Comparison of ENCODE assay signal across 20 mouse cellular contexts in genomic region chr6:65470320-65470719, GRCm38 (mm10). TPM values are rescaled to one million over a fixed set of nuclear protein-coding genes. Genes with fewer than 3 reads are reported as not detected.
"Had no signal": no experiment of that assay in that cellular context is flagged by ENCODE, and none has a peak within 500 bp of the region (broad histone marks: within the 10 kb centered on the region; RNA-seq: fewer than 3 reads in every experiment).

No protein-coding gene starts in this region.

- H3K27ac ChIP-seq: kidney, embryonic 15.5 days; limb, embryonic 13.5 days; liver, embryonic 15.5 days; midbrain, embryonic 12.5 days; stomach, embryonic 15.5 days had no signal

- H3K36me3 ChIP-seq: kidney, embryonic 15.5 days; limb, embryonic 13.5 days; liver, embryonic 15.5 days; midbrain, embryonic 12.5 days; stomach, embryonic 15.5 days had no signal

- ATAC-seq: lung, postnatal 0 days had no signal

- H3K4me2 ChIP-seq: kidney, embryonic 15.5 days; limb, embryonic 13.5 days; liver, embryonic 15.5 days; midbrain, embryonic 12.5 days; stomach, embryonic 15.5 days had no signal

- H3K4me1 ChIP-seq: kidney, embryonic 15.5 days; limb, embryonic 13.5 days; liver, embryonic 15.5 days; midbrain, embryonic 12.5 days; stomach, embryonic 15.5 days had no signal

- H3K4me3 ChIP-seq: kidney, embryonic 15.5 days; limb, embryonic 13.5 days; liver, embryonic 15.5 days; midbrain, embryonic 12.5 days; stomach, embryonic 15.5 days had no signal

- H3K27me3 ChIP-seq: kidney, embryonic 15.5 days; limb, embryonic 13.5 days; liver, embryonic 15.5 days; midbrain, embryonic 12.5 days; stomach, embryonic 15.5 days had no signal

- DNase-seq: kidney, adult 2 months; kidney, postnatal 14 days; left cerebral cortex, postnatal 4 days; lung, adult 2 months; lung, postnatal 36 days; right cerebral cortex, postnatal 14 days; thymus, adult 2 months; thymus, postnatal 25 days had no signal

- H3K9me3 ChIP-seq: kidney, embryonic 15.5 days; limb, embryonic 13.5 days; liver, embryonic 15.5 days; midbrain, embryonic 12.5 days; stomach, embryonic 15.5 days had no signal

- H3K9ac ChIP-seq: kidney, embryonic 15.5 days; limb, embryonic 13.5 days; liver, embryonic 15.5 days; midbrain, embryonic 12.5 days; stomach, embryonic 15.5 days had no signal

RNA-seq across cellular contexts. Expression of gene Tnip3, which starts 54.8 kb away (rescaled TPM):
- total RNA-seq: layer of hippocampus, adult 8-10 months; layer of hippocampus, postnatal 14 days; left cerebral cortex, postnatal 10 days; left cerebral cortex, postnatal 4 days had no signal
- polyA plus RNA-seq: liver, adult 2 months; liver, embryonic 15.5 days; midbrain, embryonic 12.5 days; neural tube, embryonic 11.5 days; testis, adult 2 months had no signal
